Mouse (Mus musculus) thymus, adult 2 months (tissue): Measurements from ENCODE around the gene Cant1. TPM values are rescaled to one million over a fixed set of nuclear protein-coding genes. Genes with fewer than 3 reads are reported as not detected.

Experiments
- DNase-seq: peaks from one replicate; pipeline ENCODE4 v3.0.0; 2021
- H3K27ac ChIP-seq: fragments of 200-500 bp; 2 replicates; pipeline ENCODE4 v1.5.1; 2012; ENCODE audit warnings: low read length, control low read depth; ENCODE audit not compliant: control insufficient read depth, insufficient read depth
- H3K27me3 ChIP-seq: fragments of 200-500 bp; 2 replicates; pipeline ENCODE4 v1.6.1; 2012; ENCODE audit warnings: mild to moderate bottlenecking, low read length, moderate library complexity, mixed read lengths; ENCODE audit not compliant: control insufficient read depth, insufficient read depth
- H3K36me3 ChIP-seq: fragments of 200-500 bp; 2 replicates; pipeline ENCODE4 v1.6.1; 2012; ENCODE audit warnings: mild to moderate bottlenecking, low read length, moderate library complexity; ENCODE audit not compliant: control insufficient read depth, insufficient read depth
- H3K4me1 ChIP-seq: fragments of 200-500 bp; replicated peaks from 2 replicates; pipeline ENCODE4 v1.6.1; 2012; ENCODE audit warnings: low read length; ENCODE audit not compliant: control insufficient read depth, insufficient read depth
- H3K4me3 ChIP-seq: fragments of 200-500 bp; 2 replicates; pipeline ENCODE4 v1.5.1; 2012; ENCODE audit warnings: mild to moderate bottlenecking, low read length, control low read depth, moderate library complexity; ENCODE audit not compliant: control insufficient read depth, insufficient read depth
- CTCF ChIP-seq: fragments of 200-500 bp; IDR thresholded peaks from 2 replicates; pipeline ENCODE4 v1.5.1; 2012; ENCODE audit warnings: mild to moderate bottlenecking, control low read depth, low read length, moderate library complexity, borderline replicate concordance; ENCODE audit not compliant: control insufficient read depth, poor library complexity, insufficient read depth; ENCODE audit errors: extremely low read depth
- POLR2A ChIP-seq: fragments of 200-500 bp; IDR thresholded peaks from 2 replicates; pipeline ENCODE4 v1.6.1; 2012; ENCODE audit warnings: mild to moderate bottlenecking, low read length, control low read depth, moderate library complexity; ENCODE audit not compliant: control insufficient read depth, poor library complexity, insufficient read depth; ENCODE audit errors: extremely low read depth
- WGBS: fragments of 180-500 bp; shearing (Covaris S2); methylation state at CpG from one replicate; pipeline ENCODE4 v1.1.7; 2018; 5-methylcytosine and 5-hydroxymethylcytosine counted together
- polyA plus RNA-seq: library from polyadenylated mRNA; depleted of rRNA; stranded (reverse); fragments of >200 nt; gene quantifications from 2 replicates; pipeline ENCODE4 v1.2.3, GENCODE M21; 2012

Cant1 gene
- polyA plus RNA-seq, 1 experiment = 100 TPM

DNA sequence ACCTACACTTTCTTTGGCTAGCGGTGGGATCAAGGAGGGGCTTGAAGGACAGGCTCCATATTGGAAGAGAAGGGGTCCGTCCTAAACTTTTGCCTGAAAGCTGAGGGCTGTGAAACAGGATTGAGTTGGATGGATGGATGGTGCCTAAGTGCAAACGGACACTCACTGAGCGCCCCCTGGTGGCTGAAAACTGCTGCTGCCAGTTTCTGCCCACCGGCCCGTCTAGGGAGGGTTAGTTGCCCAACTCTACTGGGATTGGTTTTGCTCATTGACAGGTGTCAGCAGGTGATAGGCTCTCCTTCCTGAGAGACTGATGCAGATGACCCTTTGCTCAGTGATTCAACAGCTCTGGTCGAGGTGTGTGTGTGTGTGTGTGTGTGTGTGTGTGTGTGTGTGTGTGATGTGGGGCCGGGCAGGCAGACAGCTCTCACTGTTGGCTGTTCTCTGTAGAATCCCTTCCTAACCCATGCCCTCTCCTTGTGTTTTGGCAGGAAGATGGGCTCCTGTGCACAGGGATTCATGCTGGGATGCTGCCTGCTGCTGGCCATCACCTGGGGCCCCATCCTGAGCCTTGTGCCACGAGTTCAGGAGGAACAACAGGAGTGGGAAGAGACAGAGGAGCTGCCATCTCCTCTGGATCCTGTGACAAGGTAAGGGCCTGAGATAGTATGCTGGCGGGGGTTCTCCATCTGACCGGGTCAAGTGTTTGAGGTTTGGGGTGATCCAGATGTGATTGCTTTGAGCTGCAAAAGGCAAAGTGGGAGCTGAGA, 24.5 kb upstream of the Cant1 start:
- Histone ChIP-seq H3K27ac (no peak overlapping the region), H3K4me3 (no peak overlapping the region), H3K4me1 (no peaks in the 10 kb centered on the region), H3K36me3 (no peaks in the 10 kb centered on the region), H3K27me3 (no peaks in the 10 kb centered on the region)
- WGBS = 40% methylated on average over 11 of the region's 11 CpGs
- DNase-seq = peak; percentile 71
- peak; percentile 89 for TF ChIP-seq CTCF
- no peak for TF ChIP-seq POLR2A

DNA sequence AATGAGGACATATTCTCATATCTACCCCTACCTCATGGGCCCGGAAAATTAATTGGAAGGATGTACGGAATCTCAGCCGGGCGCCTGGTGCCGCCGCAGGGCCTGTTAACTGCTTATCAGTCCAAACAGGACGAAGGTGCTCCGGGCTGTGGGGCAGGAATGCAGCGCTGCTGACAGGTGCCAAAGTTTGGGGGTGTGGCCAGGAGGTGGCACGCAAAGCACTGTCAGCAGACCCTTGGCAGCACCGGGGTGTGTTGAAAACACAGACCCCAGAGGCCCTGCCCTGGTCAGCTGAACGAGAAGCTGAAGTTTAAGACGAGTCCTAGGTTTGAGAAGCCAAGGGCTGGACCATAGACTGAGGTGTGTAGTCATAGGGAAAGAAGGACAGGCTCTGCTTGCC, 23.8 kb upstream of the Cant1 start:
- no peaks in the 10 kb centered on the region for H3K4me1 ChIP-seq
- no peaks in the 10 kb centered on the region for H3K27me3 ChIP-seq
- WGBS = 92% methylated on average over 13 of the region's 13 CpGs

GRCm38 (mm10) chr11:118438665-118439414, 20.0 kb upstream of the Cant1 start:
- no peak for TF ChIP-seq POLR2A
- TF ChIP-seq CTCF = no peak
- Histone ChIP-seq H3K27ac (no peak overlapping the region), H3K4me3 (no peak overlapping the region), H3K27me3 (no peaks in the 10 kb centered on the region), H3K4me1 (peaks cover 7% of the 10 kb centered on the region), H3K36me3 (no peaks in the 10 kb centered on the region)
- 86% methylated on average over 11 of the region's 11 CpGs for WGBS
- no peak for DNase-seq

More for the DNA sequence above, 23.8 kb upstream of the Cant1 start:
- Histone ChIP-seq H3K4me3 (no peak overlapping the region), H3K27ac (no peak overlapping the region), H3K36me3 (no peaks in the 10 kb centered on the region)
- no peak for TF ChIP-seq POLR2A
- no peak for DNase-seq

DNA sequence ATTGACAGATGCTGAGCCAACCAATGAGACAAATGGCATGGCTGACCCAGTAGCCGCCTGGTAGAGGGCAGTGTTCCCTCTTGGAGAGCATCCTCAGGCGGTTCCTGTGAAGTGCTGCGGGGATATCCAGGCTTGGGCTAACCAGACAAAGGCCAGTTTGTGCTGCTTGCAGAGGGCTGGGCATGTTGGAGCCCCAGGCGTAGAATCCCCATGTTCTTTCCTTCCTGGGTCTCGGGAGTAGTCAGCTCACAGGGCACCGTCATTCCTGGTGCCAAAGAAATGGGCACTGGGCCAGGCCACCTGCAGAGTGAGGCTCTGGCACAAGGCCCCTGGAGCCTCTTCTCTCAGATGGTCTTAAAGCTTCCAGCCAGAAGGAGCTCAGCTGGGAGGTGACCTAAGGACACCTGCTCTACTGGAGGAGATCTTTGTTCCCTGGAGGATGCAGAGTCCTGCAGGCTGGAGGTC, 17.6 kb upstream of the Cant1 start:
- Histone ChIP-seq H3K27ac (no peak overlapping the region), H3K36me3 (no peaks in the 10 kb centered on the region), H3K27me3 (no peaks in the 10 kb centered on the region), H3K4me1 (peaks cover 7% of the 10 kb centered on the region), H3K4me3 (no peak overlapping the region)
- no peak for TF ChIP-seq POLR2A
- 82% methylated on average over 6 of the region's 6 CpGs for WGBS
- DNase-seq = no peak

DNA sequence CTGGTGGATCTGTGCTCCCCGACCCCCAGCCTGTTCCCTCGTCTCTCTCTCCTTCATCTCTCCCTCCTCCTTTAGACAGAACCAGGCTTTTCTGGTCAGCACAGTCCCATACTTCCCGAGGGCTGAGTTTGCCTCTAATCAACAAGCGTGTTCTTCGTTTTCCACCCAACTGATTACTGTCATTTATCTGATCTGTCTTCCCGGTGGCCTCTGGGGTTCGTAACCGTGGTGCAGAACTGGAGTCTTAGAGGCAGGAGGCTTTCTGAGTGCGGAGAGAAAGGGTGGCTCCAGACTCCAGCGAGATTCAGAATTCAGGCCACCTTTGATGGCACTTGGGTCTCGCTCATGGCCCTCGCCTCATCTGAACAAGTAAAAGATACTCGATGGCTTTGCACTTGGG, 15.2 kb upstream of the Cant1 start:
- no peak for DNase-seq
- Histone ChIP-seq H3K36me3 (no peaks in the 10 kb centered on the region), H3K4me1 (peaks cover 12% of the 10 kb centered on the region), H3K27ac (no peak overlapping the region), H3K27me3 (no peaks in the 10 kb centered on the region), H3K4me3 (no peak overlapping the region)
- TF ChIP-seq POLR2A = no peak
- TF ChIP-seq CTCF = no peak
- WGBS = 80% methylated on average over 13 of the region's 13 CpGs

DNA sequence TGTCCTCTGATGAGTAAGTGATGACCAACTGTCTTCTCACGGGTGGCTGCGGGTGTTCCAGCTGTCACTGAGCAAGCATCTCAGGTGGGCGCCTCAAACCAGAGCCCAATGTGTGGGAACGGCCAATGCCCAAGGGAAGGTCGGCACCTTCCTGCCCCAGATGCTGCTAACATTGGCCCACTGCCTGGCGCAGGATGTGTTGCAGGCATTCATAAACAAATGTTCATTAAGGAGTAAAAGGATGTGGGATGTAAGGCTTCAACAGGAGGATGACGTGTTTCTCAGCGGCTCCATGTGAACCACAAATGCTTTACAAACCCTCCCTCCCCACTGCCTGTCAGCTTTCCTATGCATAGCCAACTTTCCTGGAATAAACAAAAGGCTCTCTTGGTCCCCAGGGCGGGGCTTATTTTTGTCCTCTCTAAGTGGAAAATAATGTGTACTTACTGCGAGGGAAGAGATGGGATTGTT, 14.5 kb upstream of the Cant1 start:
- H3K4me1 ChIP-seq = peaks cover 18% of the 10 kb centered on the region
- no peak for TF ChIP-seq POLR2A
- no peak for TF ChIP-seq CTCF
- DNase-seq = no peak
- no peak overlapping the region for H3K4me3 ChIP-seq
- no peaks in the 10 kb centered on the region for H3K36me3 ChIP-seq
- no peaks in the 10 kb centered on the region for H3K27me3 ChIP-seq
- no peak overlapping the region for H3K27ac ChIP-seq
- 82% methylated on average over 10 of the region's 10 CpGs for WGBS
